Mouse (Mus musculus) R1 (cell line): ENCODE measurements around the gene Crat.
"Not testable (repeated sequence)": the region's sequence is repeated elsewhere in the genome, so short reads cannot be mapped to it uniquely, and the experiment has no call there.

Source experiments
- DNase-seq: peaks from one replicate; pipeline ENCODE4 v3.0.0-alpha.2; 2018; ENCODE audit warnings: low read depth, low spot score

Gene Crat

DNA sequence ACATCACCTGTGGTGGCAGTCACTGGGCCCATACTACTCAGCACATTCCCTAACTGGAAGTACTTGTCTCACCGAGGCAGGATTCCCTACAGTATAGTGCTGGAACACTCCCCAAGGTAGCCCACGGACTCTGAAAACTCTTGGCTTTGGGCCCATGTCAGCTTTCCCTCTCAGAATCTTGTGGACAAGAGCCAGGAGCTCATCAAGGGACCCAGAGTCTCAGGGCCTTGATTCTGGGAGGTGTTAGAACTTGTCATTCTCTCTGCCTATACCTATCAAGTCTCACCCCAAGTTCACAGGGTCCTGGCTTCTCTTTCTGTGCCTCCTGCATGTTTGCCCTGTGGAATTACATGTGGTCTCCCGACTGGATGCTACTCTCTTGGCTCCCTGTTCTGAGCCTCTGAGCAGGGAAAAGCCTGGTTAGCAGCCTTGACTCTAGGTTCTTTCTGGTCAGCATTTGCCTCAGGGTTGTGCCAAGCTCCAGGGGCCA lies 24.6 kb upstream of the Crat start:
- no peak for DNase-seq

DNA sequence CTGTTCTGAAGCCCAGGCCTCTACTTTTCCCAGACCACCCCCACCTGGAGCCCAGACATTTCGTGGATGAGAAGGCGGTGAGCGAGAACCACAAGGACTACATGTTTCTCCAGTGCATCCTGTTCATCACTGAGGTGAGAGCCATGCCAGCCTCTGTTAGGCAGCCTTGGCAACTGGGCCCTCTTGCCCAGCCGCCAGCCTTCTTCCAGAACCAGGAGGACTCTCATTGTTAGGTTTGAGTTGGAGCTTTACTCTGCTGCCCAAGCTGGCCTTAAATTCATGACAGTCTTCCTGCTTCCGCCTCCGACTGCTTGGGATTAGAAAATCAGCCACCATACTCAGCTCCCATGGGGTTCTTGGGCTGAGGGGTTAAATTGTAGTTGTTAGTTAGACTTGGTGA lies 24.0 kb upstream of the Crat start:
- DNase-seq = no peak

DNA sequence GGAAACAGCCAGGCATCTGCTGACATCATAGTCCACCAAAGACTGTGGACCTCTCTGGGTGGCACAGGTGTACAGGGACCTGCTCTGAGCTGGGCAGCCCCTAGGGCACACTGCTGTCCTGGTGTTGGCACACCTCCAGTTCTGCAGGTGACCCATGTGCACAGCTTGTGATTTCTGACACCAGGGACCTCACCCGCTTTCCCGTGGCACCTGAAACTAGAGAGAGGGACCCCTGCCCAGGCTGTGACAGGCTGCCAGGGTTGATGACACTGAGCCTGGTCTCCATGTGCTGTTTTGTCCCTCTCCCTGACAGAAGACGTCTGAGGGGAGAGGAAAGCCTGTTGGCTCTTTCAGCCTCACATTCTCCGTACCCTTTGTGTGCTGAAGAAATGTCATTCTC lies 22.2 kb upstream of the Crat start:
- no peak for DNase-seq

DNA sequence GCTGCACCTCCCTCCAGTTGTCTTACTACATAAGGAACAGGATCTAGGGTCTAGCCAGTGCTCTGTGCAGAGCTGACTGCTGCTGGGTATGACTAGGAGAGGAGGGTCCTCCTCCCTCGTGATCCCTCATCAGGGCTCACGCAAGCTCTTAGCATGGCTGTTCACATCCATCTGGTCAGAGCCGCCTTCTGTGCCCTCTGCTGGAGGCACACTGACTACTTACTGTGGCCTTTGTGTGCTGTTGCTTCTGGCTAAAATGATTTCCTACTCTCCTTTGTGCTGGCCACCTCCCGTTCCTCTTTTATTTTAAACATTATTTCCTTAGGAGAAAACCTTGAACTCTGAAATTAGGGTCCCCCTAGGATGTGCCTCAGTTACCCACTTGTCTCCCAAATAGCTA lies 21.2 kb upstream of the Crat start:
- no peak for DNase-seq

DNA sequence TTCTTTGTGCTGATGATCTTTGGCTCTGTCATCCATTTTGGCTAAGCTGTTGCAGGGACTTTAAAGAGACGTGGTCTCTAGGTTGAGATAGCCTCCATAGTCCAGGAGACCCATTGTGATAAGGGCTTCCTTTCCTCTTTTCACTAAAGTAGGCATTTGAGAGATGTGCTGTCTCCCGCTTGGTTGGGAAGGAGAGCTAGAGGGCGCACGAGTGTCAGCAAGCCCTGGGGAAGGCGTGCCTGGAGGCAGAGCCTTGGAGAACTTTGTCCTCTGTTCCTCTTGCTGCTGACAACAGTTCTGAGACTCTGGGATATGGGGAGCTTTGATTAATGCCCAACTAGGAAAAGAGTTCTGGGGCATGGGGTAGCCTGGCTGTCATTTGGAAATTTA lies 20.5 kb upstream of the Crat start:
- DNase-seq = peak; percentile 69

DNA sequence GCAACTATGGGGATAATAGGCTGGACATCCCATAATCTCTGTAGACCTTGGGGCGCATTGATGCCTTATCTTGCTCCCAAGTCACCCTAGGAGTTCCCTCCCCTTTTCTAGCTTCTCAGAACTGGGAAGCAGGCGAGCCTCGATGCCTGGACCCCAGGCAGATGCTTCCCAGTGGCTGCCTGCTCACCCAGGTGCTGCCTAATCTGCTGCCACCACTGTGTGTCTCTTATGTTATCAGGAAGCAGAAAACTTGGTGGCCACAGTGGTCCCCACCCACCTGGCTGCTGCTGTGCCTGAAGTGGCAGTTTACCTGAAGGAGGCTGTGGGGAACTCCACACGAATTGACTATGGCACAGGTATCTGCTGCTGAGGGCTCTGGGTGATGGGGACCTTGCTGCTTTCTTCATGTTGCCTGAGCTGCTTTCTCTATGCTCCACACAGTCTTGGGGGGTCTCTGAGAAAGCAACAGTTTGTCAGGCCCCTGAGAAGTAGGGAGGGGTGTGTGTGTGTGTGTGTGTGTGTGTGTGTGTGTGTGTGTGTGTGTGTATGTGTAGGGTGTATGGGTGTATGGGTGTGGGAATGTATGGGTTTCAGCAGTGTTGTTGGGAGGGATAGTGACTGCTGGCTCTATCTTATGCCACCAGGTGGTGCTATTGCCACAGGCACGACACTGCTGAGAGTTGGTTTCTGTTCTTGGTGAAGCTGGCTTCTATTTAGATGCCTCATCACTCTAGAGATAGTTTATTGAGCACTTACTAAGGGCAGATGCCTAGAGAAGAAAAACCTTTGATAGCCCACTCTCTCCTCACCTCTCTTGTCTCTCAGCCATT lies 19.9 kb upstream of the Crat start:
- DNase-seq = peak; percentile 72

DNA sequence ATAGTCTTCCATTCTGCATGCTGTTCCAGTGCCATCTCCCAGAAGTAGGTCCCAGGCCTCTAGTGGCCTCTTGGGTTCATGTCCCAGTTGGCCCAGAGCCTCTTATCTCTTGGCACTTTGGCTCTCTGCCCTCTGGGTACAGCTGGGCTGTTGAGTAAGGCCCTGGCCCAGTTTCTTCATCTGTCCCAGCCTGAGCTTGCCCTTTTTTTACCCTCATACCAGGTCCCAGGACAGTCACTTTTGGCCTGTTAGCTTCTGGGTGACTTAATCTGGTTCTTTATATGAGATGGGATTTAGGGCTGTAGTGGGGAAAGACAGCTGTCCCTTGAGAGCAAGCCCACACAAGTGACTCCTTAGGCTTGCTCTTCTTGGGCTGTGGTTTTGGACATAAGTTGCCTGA lies 13.5 kb upstream of the Crat start:
- no peak for DNase-seq

DNA sequence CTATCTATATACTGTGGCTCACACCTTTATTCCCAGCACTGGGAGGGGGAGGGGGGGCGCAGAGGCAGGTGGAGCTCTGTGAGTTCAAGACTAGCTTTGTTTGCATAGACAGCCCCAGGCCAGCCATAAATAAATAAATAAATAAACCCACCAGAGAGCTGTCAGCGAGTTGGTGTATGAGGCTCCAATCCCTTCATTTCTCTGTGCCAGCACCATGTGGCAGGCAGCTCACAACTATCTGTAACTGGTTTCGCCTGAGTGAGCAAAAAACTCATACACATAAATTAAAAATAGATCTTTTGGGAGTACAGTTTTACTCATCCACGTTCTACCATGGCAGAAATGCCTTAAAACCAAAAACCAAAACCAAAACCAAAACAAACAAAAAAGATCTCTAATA lies 5.8 kb upstream of the Crat start:
- DNase-seq = no peak

DNA sequence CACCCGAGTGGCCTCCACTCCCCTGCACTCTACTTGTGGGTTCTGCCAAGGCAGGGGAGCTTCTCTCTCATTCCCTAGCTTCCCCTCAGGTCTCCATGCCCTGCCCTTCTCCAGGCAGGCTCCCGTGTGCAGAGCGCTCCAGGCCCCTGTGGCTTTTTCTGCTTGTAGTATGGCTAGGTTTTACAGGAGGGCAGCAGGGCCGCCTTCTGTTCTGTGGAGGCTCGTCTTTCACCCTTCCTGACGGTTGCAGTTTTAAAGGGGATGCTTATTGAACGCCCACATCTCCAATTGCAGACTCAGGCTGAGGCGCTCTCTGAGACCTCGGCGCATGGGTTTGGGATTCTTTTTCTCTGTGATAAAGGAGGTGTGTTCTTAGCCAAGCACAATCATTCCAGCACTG lies 3.5 kb upstream of the Crat start:
- no peak for DNase-seq

DNA sequence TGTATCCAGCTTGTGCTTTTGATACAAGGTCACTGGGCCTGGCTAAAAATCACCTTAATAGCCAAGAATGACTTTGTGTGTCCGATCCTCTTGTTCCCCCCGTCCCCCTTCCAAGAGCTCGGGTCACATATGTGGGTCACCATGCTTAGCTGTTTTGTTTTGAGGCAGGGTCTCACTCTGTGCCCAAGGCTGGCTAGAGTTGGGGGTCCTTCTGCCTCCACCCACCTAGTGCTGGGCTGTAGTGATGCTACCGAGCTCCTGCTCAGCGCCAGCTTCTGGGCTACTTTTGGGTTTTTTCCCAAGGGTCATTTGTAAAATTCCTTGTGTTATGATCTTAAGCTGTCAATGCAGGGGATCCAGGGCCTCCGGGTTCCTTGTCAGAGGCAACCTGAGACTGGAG lies 2.6 kb upstream of the Crat start:
- no peak for DNase-seq

DNA sequence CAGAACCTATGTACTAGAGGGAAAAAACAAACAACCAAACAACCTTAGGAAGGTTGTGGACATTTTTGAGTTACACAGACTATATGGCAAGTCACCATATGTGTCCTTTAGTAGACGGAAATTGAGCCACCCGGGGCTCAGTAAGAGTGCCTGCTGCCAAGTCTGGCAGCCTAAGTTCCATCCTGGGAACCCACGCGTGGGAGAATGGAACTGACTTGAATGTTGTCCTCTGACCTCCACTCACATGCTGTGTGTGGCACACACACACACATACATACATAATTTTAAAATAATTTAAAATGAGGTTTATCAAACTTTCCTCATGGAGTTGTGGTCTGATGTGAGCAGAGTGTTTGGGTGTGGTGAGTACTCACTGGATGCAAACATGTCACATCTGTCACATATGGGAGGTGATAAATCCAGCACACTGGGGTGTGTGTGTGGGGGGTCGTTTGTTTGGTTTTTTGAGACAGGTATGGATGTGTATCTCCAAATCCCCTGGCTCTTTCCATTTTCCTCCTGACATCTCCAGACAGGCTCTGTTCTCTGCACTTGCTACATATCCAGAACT lies 2.1 kb upstream of the Crat start:
- DNase-seq = no peak

DNA sequence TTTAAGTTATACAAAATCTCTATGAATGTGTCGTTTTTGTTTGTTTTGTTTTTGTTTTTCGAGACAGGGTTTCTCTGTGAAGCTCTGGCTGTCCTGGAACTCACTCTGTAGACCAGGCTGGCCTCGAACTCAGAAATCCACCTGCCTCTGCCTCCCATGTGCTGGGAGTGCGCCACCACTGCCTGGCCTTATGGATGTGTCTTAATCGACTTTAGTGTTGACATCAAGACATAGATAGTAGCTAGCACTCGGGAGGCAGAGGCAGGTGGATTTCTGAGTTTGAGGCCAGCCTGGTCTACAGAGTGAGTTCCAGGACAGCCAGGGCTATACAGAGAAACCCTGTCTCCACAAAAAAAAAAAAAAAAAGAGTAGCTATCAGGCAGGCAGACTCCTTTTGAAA lies 1.5 kb upstream of the Crat start:
- not testable (repeated sequence) for DNase-seq

DNA sequence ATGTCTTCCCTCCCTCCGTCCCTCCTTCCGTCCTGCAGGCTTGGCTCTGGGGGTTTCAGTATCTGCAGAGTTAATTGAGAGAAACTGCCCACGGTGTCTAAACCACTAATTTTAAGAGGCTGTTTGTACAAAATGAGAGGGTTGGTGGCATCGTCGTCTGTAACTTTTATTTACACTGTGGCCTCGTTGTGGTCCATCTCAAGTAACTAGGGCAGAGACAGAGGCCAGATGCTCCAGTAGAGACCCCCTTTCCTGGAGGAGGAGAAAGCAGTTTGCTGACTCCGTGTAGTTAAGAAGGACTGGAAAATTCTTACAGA lies 994 bp upstream of the Crat start:
- DNase-seq = no peak

DNA sequence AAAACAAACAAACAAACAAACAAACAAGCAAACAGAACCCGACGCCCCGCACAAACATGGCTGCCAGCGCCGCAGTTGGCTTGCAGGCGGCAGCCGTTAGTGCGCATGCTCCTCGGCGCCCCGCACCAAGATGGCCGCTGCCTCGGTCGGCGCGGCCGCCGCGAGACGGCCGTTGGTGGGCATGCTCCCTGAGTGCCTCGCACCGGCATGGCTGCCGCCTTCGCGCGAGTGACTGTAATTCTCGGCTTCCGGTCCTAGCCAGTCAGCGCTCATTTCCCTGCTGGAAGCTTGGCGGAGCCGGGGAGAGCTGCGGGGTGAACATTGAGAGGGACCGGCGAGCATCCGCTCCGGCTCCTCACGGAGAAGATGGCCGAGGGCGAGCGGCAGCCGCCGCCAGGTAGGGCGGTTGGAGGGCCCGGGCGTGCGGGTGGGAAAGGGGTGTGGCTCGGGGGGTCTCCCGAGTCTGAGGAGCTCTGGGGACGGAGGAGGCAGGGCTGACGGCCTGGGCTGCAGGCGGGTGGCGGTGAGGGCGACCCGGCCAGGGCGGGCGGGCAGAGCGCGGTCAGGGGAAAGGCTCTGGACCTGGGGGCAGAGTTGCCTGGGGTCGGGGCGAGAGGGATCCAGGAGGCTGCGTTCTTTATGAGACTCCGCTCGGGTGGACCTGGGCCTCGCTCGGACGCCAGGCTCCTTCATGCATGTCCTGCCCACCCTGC lies 479 bp upstream of the Crat start, which contains the start of gene Ptpa:
Gene Ptpa (plus strand): TSS at position 104 of the 713 bp plus-strand sequence.
- DNase-seq = peak; percentile 89

DNA sequence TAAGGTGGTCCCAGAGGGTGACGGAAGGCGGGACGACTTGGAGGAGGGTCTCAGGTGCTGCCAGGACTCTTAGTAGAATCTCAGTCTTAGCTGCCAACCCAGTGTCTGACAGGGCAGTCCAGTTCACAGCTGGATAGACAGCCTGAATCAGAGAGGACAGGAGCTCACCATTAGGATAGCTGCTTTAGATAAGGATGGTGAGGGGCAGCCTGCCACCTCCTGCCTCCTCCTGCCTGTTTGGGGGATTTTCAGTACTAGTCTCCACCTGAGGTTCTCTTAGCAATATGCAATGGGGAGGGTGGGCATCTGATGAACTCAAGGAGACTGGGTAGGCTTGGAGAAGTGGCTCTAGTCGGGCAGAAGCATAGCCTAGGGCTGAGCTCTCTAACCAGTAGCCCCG lies 932 bp downstream of the Crat start:
- no peak for DNase-seq

DNA sequence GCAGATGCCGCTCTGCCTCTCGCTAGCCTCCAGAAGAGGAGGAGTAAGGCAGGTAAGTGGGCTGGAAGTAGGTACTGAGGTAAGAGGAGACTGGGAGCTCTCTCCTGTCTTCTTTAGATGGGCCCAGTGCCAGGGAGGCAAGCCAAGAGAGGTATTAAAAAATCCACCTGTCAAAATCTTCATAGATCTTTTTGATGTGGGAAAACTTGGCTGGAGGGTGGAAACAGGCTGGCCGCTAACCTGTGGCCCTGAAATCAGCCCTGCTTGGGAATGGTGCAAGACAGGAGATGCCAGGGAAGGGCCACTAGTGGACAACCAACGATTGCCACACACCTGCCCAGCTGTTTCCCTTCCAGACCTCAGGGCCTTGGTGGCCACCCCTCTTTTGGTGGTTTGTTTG lies 1.5 kb downstream of the Crat start:
- DNase-seq = no peak

DNA sequence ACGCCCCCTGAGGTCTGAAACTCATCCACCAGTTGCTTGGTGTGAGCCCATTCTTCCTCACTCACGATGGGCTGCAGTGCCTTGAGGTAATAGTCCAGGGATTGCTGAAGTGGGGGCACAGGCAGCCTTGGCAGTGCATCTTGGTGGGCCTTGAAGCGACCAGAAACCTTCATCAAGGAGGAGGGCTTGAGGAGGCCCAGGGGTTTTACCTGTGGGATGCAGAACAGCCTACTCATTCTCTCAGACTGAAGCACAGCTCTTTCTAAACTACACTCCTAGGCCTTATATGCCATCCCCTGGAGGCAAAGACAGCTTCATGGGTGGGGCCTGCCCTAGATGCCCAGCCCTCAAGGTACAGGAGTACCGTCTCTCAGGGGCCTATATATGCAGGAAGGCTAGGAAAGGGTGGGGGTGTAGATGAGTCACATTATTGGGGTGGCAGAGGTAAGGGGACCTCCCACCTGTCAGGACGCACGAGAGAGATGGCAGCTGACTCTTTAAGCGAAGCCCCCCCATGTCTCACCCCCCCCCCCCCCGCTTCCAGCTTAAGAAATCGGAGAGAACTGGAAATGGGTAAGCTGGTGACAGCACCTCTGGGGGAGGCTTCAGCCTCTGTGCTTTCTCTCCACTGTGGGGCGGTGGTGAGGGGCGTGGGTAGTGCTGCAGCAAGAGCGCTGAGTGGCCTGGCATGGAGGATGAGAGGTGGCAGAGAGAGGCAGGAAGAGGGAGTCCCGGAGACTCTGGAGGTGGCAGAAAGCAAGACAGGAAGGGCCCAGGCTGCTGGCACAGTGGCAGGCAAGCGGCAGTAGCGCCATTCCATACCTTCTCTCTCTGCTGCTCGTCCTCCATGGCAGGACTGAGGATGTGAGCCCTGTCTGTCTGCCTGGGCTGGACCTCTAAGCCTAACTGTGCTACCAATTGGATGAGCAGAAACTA lies 2.3 kb downstream of the Crat start:
- DNase-seq = no peak

DNA sequence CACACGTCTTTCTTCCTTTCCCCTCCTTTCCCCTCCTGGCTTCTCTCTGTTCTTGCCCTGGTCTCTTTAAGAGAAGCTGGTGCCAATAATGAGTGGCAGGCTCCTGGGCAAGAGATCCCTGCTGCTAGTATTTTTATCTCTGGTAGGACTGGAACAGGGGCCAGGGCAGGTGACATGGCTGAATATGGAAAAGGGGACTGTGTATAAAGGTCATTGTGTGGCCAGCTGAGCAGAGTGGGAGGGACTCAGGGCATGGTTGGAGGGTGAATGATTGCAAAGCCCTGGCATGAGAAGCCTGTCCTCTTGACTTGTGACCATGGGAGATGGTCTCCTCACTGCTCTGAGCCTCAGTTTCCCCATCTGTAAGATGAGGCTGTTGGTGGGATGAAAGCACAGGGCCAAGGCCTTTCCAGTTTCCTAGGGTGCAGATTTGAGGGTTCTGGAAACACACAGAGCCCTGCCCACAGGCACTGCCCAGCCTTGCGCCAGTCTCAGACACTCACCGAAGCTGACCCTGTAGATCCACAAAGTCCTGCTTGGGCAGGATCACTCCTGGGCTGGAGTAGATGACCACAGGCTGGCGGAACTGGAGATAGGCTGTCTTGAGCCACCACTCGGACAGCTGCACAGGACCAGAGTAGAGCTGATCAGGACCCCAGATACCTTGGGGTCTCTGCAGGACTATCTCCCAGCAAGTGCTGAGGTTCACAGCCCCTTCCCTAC lies 6.0 kb downstream of the Crat start:
- DNase-seq = no peak

DNA sequence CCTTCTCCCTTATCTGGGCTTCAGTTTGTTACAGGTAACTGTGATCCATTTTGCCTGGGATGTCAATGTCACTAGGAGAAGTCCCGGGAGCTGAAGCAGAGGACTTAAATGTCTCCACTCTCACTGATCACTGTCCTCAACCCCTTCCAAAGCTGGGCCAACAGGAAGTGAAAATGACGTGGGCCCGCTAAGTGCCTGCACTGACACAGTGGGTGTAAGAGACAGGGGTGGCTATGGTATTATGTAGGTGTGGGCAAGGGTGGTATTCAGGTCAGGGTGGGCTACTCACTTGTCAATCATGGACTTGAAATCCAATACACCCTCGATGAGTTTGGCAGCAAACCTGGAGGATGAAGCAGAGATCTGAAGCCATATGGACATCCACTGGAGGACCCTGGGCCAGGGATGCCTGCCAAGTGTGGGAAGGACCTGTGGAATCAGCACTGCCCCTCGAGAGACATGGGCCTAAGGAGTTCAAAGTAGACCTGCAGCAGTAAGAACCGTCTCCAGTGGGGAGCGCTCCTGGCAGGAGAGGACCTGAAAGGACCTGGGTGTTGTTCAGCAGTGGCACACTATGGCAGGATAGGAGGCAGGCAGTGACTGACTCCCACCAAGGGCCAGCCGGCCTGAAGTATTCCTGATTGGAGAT lies 7.0 kb downstream of the Crat start:
- no peak for DNase-seq

DNA sequence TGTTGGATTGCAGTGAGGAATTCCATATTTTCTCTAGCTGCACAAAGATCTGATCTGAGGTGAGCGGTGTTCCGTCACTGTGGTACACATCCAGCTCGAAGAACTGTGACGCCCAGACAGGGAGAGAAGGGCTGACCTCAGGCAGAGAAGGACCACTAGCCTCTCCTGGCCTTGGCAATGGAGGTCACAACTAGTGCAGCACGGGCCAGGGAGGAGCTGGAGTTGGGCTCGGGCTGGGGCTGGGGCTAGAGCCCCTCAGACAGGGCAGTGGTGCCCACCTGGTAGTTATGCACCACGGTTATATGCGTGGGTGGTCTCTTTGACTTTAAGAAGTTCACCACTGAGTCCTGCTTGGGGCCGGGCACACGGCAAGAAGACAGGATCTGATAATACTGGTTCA lies 7.8 kb downstream of the Crat start:
- no peak for DNase-seq

DNA sequence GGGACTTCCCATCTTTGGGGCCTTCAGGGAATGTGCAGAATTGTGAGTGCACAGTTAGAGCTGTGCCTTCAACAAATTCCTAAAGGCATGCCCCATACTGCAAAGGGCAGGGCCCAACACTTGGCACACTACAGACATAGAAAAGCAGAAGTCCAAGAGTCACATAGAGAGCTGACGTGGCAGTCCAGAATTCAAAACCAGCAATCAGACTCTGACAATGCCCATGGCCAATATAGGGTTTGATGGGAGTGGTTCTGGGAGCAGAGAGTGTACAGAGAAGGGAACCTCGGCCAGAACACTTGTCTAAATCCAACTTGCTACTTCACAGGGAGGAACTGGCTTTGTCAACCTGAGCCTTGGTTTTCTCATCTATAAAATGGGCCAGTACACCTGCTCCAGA lies 8.4 kb downstream of the Crat start:
- no peak for DNase-seq
